Mouse (Mus musculus): ENCODE data around the gene Tmem212. TPM values are rescaled to one million over a fixed set of nuclear protein-coding genes. Genes with fewer than 3 reads are reported as not detected.
A peak's percentile ranks its signal among the peaks of the same experiment; 100 is the strongest.
"Not testable (repeated sequence)": the region's sequence is repeated elsewhere in the genome, so short reads cannot be mapped to it uniquely, and the experiment has no call there.

Tmem212 gene
- polyA plus RNA-seq (2016; fragmentation: Nextera tagmentation; extraction: Ambion mirVana) = not detected in 2 replicates

GRCm38 (mm10) chr3:27896318-27896892 lies at the start of gene Tmem212:
Tmem212 (minus strand) TSS chr3:27896368.
- no peak for DNase-seq (ENCODE audit: extremely low spot score, low spot score)
- Histone ChIP-seq H3K36me3 (replicated peaks) (no peaks in the 10 kb centered on the region), H3K27ac (0 out of 2 replicates have a peak within 1 kb of the TSS, but pooled peaks have one; percentile 30), H3K4me1 (peaks cover 21% of the 10 kb centered on the region), H3K4me3 (no peak within 1 kb of the TSS), H3K27me3 (ENCODE audit: poor library complexity, severe bottlenecking) (no peaks in the 10 kb centered on the region), H3K9me3 (no peaks in the 10 kb centered on the region)
- WGBS = 68% methylated on average over 8 of the region's 8 CpGs

GRCm38 (mm10) chr3:27945397-27945796 lies 49.2 kb upstream of the Tmem212 start:
- H3K4me1 ChIP-seq; DNase-seq (ENCODE audit: extremely low spot score, low spot score); H3K27ac ChIP-seq; H3K4me3 ChIP-seq; H3K36me3 ChIP-seq (replicated peaks); H3K27me3 ChIP-seq (ENCODE audit: poor library complexity, severe bottlenecking); H3K9me3 ChIP-seq: not testable (repeated sequence)
- 83% methylated on average over 2 of the region's 2 CpGs for WGBS

DNA sequence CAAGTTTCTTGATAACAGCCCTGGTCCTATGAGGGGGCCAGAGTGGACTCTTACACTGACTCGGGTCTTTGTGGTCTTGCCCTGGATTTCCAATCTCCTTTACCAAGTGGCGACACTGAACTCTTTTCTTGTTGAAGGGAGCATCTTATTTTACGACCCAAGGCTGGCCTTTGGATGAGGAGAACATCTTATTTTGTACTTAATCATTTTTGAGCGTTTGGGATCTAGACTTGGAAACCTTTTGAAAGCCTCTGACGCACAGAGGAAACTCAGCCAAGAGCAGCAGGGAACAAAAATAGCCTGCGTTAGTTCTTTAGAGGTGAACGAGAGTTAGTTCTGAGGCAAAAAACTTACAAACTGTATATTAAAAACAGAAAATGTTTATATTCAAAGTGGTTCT lies 46.8 kb upstream of the Tmem212 start:
- no peaks in the 10 kb centered on the region for H3K9me3 ChIP-seq
- no peak overlapping the region for H3K4me3 ChIP-seq
- DNase-seq (ENCODE audit: extremely low spot score, low spot score) = no peak
- H3K27me3 ChIP-seq (ENCODE audit: poor library complexity, severe bottlenecking) = peaks cover 18% of the 10 kb centered on the region
- no peaks in the 10 kb centered on the region for H3K36me3 ChIP-seq (replicated peaks)
- H3K27ac ChIP-seq = no peak overlapping the region
- WGBS = 91% methylated on average over 7 of the region's 7 CpGs
- peaks cover 19% of the 10 kb centered on the region for H3K4me1 ChIP-seq

DNA sequence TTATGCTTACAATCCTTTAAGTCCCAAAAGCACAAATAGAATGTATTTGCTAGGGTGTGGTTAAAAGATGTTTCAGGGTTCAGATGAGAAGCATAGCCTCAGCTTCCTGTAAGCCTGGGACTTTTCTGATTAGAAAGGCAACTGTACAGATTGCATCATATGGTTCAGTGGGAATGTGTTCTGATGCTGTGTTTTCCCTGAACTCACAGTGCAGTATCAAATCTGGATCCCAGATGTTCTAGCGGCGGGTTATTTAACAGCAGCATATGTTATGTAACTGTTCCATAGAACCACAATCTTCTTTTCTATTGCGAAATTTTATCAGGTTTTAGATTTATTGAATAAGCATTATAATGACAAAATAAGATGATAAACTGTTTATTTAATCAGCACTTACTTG lies 45.5 kb upstream of the Tmem212 start:
- WGBS = 89% methylated on average over 3 of the region's 3 CpGs
- Histone ChIP-seq H3K9me3 (no peaks in the 10 kb centered on the region), H3K27me3 (ENCODE audit: poor library complexity, severe bottlenecking) (peaks cover 32% of the 10 kb centered on the region), H3K4me1 (peaks cover 21% of the 10 kb centered on the region), H3K4me3 (no peak overlapping the region), H3K27ac (no peak overlapping the region), H3K36me3 (replicated peaks) (no peaks in the 10 kb centered on the region)
- no peak for DNase-seq (ENCODE audit: extremely low spot score, low spot score)

- peak within 1 kb of the TSS; percentile 86 for H3K27ac ChIP-seq
- H3K4me1 ChIP-seq = peaks cover 21% of the 10 kb centered on the region
- peak within 1 kb of the TSS; percentile 76 for H3K4me3 ChIP-seq
- under 1% methylated on average over 68 of the region's 68 CpGs for whole genome bisulfite sequencing
- H3K36me3 ChIP-seq (replicated peaks) = no peaks in the 10 kb centered on the region
- H3K9me3 ChIP-seq = no peaks in the 10 kb centered on the region
- peak; percentile 59 for DNase-seq (ENCODE audit: extremely low spot score, low spot score)
- peaks cover 39% of the 10 kb centered on the region for H3K27me3 ChIP-seq (ENCODE audit: poor library complexity, severe bottlenecking)
Observed at GRCm38 (mm10) chr3:27938381-27939323, 42.5 kb upstream of the Tmem212 start, which contains the start of gene Pld1. Pld1 (plus strand) TSS chr3:27938695.

GRCm38 (mm10) chr3:27937144-27938110 lies 41.3 kb upstream of the Tmem212 start:
- Histone ChIP-seq H3K36me3 (replicated peaks) (no peaks in the 10 kb centered on the region), H3K27me3 (ENCODE audit: poor library complexity, severe bottlenecking) (peaks cover 39% of the 10 kb centered on the region), H3K27ac (no peak overlapping the region), H3K9me3 (no peaks in the 10 kb centered on the region), H3K4me3 (peak overlapping the region; percentile 76), H3K4me1 (peaks cover 21% of the 10 kb centered on the region)
- DNase-seq (ENCODE audit: extremely low spot score, low spot score) = no peak
- 82% methylated on average over 13 of the region's 13 CpGs for whole genome bisulfite sequencing

DNA sequence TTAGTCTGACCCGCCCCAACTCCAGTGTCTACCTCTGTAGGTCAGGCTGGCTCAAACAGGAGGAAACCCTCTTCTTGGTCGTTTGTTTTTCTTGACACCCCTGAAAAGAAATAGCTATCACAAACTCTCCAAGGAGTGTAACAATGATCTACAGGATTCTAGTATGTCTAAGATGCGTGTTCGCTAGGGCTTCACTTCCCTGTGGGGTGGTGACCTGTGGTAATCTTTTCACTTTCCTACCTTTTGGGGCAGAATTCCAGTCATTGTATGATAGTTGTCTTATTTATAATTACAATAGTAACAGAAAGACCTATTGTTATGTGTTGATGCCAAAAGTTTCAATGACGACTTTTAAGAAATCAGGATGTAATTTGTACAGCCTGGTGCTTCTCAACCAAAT lies 40.6 kb upstream of the Tmem212 start:
- no peak for DNase-seq (ENCODE audit: extremely low spot score, low spot score)
- peaks cover 21% of the 10 kb centered on the region for H3K4me1 ChIP-seq
- WGBS = 83% methylated on average over 5 of the region's 5 CpGs
- H3K9me3 ChIP-seq = no peaks in the 10 kb centered on the region
- H3K36me3 ChIP-seq (replicated peaks) = no peaks in the 10 kb centered on the region
- H3K27ac ChIP-seq = no peak overlapping the region
- no peak overlapping the region for H3K4me3 ChIP-seq
- peaks cover 39% of the 10 kb centered on the region for H3K27me3 ChIP-seq (ENCODE audit: poor library complexity, severe bottlenecking)

- 72% methylated on average over 3 of the region's 3 CpGs for WGBS
Observed at GRCm38 (mm10) chr3:27935644-27936043, 39.5 kb upstream of the Tmem212 start.

GRCm38 (mm10) chr3:27932391-27932790 lies 36.2 kb upstream of the Tmem212 start:
- DNase-seq (ENCODE audit: extremely low spot score, low spot score) = no peak
- H3K4me3 ChIP-seq = no peak overlapping the region
- peaks cover 15% of the 10 kb centered on the region for H3K27me3 ChIP-seq (ENCODE audit: poor library complexity, severe bottlenecking)
- H3K9me3 ChIP-seq = no peaks in the 10 kb centered on the region; the same call in 1 of the 2 replicates
- 89% methylated on average over 5 of the region's 5 CpGs for WGBS
- no peak overlapping the region for H3K27ac ChIP-seq
- no peaks in the 10 kb centered on the region for H3K4me1 ChIP-seq
- H3K36me3 ChIP-seq (replicated peaks) = no peaks in the 10 kb centered on the region

More at GRCm38 (mm10) chr3:27935644-27936043, 39.5 kb upstream of the Tmem212 start:
- H3K4me1 ChIP-seq = peaks cover 21% of the 10 kb centered on the region
- no peak overlapping the region for H3K27ac ChIP-seq
- no peaks in the 10 kb centered on the region for H3K36me3 ChIP-seq (replicated peaks)
- H3K27me3 ChIP-seq (ENCODE audit: poor library complexity, severe bottlenecking) = peaks cover 39% of the 10 kb centered on the region
- no peak overlapping the region for H3K4me3 ChIP-seq
- no peak for DNase-seq (ENCODE audit: extremely low spot score, low spot score)
- no peaks in the 10 kb centered on the region for H3K9me3 ChIP-seq

DNA sequence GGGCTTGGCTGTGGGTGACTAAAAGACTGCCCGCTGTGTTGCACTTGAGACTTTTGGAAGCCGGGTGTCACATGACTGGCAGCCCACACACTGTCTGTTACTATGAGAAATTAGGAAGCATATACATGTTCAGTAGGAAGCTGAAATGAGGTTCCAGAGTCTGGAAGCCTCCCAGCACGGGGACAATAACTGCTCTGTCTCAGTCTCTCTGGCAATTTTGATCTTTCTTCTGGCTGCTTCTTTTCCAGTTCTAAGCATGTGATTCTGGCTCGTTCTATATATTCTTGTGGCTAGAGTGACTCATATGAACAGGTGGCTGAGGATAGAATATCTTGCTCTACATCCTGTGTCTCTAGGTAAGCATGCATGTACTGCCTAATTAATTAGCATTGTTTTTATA lies 33.1 kb upstream of the Tmem212 start:
- no peaks in the 10 kb centered on the region for H3K36me3 ChIP-seq (replicated peaks)
- no peak for DNase-seq (ENCODE audit: extremely low spot score, low spot score)
- no peak overlapping the region for H3K4me3 ChIP-seq
- H3K27ac ChIP-seq = no peak overlapping the region
- H3K27me3 ChIP-seq (ENCODE audit: poor library complexity, severe bottlenecking) = no peaks in the 10 kb centered on the region
- H3K4me1 ChIP-seq = no peaks in the 10 kb centered on the region
- 90% methylated on average over 4 of the region's 4 CpGs for WGBS
- no peaks in the 10 kb centered on the region; the same call in 1 of the 2 replicates for H3K9me3 ChIP-seq

GRCm38 (mm10) chr3:27924037-27924436 lies 27.9 kb upstream of the Tmem212 start:
- WGBS = 93% methylated on average over 3 of the region's 3 CpGs
- DNase-seq (ENCODE audit: extremely low spot score, low spot score) = no peak
- H3K36me3 ChIP-seq (replicated peaks) = no peaks in the 10 kb centered on the region
- H3K9me3 ChIP-seq = peaks cover 3% of the 10 kb centered on the region
- no peaks in the 10 kb centered on the region for H3K27me3 ChIP-seq (ENCODE audit: poor library complexity, severe bottlenecking)
- H3K27ac ChIP-seq = no peak overlapping the region
- H3K4me3 ChIP-seq = no peak overlapping the region
- no peaks in the 10 kb centered on the region for H3K4me1 ChIP-seq

- no peak for DNase-seq (ENCODE audit: extremely low spot score, low spot score)
- Histone ChIP-seq H3K4me1 (no peaks in the 10 kb centered on the region), H3K9me3 (peaks cover 6% of the 10 kb centered on the region), H3K27ac (no peak overlapping the region), H3K36me3 (replicated peaks) (no peaks in the 10 kb centered on the region), H3K4me3 (no peak overlapping the region), H3K27me3 (ENCODE audit: poor library complexity, severe bottlenecking) (no peaks in the 10 kb centered on the region)
- 89% methylated on average over 11 of the region's 11 CpGs for WGBS
Observed at GRCm38 (mm10) chr3:27921268-27922020, 25.3 kb upstream of the Tmem212 start.
